Mouse (Mus musculus) lung, postnatal 14 days (tissue): ENCODE data around the gene Polq.
A peak's percentile ranks its signal among the peaks of the same experiment; 100 is the strongest.

Source experiments
- DNase-seq: peaks from one replicate; pipeline ENCODE4 v3.0.0; 2021

Gene Polq

GRCm38 (mm10) chr16:37011061-37011921, at the start of gene Polq:
Polq (plus strand) TSS chr16:37011786.
- DNase-seq, result peak; percentile 94

GRCm38 (mm10) chr16:36963415-36963814, 48.2 kb upstream of the Polq start:
- DNase-seq, result no peak

- no peak for DNase-seq
Observed at GRCm38 (mm10) chr16:36979127-36979526, 32.5 kb upstream of the Polq start.

GRCm38 (mm10) chr16:36983796-36984195, 27.8 kb upstream of the Polq start:
- DNase-seq, result no peak

GRCm38 (mm10) chr16:36985636-36986042, 25.9 kb upstream of the Polq start:
- DNase-seq, result no peak

GRCm38 (mm10) chr16:36987399-36987798, 24.2 kb upstream of the Polq start:
- no peak for DNase-seq

GRCm38 (mm10) chr16:36988066-36988465, 23.5 kb upstream of the Polq start:
- no peak for DNase-seq

- DNase-seq, result no peak
Observed at GRCm38 (mm10) chr16:36989493-36989892, 22.1 kb upstream of the Polq start.

- no peak for DNase-seq
Observed at GRCm38 (mm10) chr16:36989999-36990625, 21.5 kb upstream of the Polq start, which contains the start of gene Fbxo40. Fbxo40 (minus strand) TSS chr16:36990467.

- no peak for DNase-seq
Observed at GRCm38 (mm10) chr16:36997650-36998049, 13.9 kb upstream of the Polq start.

GRCm38 (mm10) chr16:36999366-36999972, 12.1 kb upstream of the Polq start:
- no peak for DNase-seq

- DNase-seq, result no peak
Observed at GRCm38 (mm10) chr16:37009262-37009661, 2.3 kb upstream of the Polq start.

- peak; percentile 14 for DNase-seq
Observed at GRCm38 (mm10) chr16:37010370-37010769, 1.2 kb upstream of the Polq start.

GRCm38 (mm10) chr16:37011922-37012289, 320 bp downstream of the Polq start:
- DNase-seq, result no peak

GRCm38 (mm10) chr16:37012336-37012735, 750 bp downstream of the Polq start:
- DNase-seq, result no peak

- no peak for DNase-seq
Observed at GRCm38 (mm10) chr16:37027581-37027980, 16.0 kb downstream of the Polq start.

- DNase-seq, result no peak
Observed at GRCm38 (mm10) chr16:37031996-37032395, 20.4 kb downstream of the Polq start.

- no peak for DNase-seq
Observed at GRCm38 (mm10) chr16:37034751-37035150, 23.2 kb downstream of the Polq start.

GRCm38 (mm10) chr16:37059631-37060030, 48.0 kb downstream of the Polq start:
- DNase-seq, result no peak

GRCm38 (mm10) chr16:37061261-37061660, 49.7 kb downstream of the Polq start:
- DNase-seq, result no peak

GRCm38 (mm10) chr16:37072354-37072753, 60.8 kb downstream of the Polq start:
- DNase-seq, result no peak

GRCm38 (mm10) chr16:37089648-37090047, 78.1 kb downstream of the Polq start:
- DNase-seq, result no peak

- DNase-seq, result no peak
Observed at GRCm38 (mm10) chr16:37094169-37094833, 82.7 kb downstream of the Polq start.
